Mouse (Mus musculus): ENCODE measurements at regions not wholly inside any gene's neighbourhood (a gene's known extent, or its start where the extent isn't known, plus 50 kb on each side); places are given as distances from the start of the nearest gene placed in this dataset.

GRCm38 (mm10) chr16:95886131-95886530 is 104.6 kb downstream of the Psmg1 start:
- DNase-seq (ENCODE audit: low spot score) = no peak

GRCm38 (mm10) chr16:95873297-95873696 is 117.5 kb downstream of the Psmg1 start:
- DNase-seq (ENCODE audit: low spot score) = no peak

- no peak for DNase-seq (ENCODE audit: low spot score)
Observed at GRCm38 (mm10) chr16:95872436-95872835, 118.3 kb downstream of the Psmg1 start.

GRCm38 (mm10) chr16:95870291-95870690 is 120.5 kb downstream of the Psmg1 start:
- no peak for DNase-seq (ENCODE audit: low spot score)

- no peak for DNase-seq (ENCODE audit: low spot score)
Observed at GRCm38 (mm10) chr16:95869501-95869900, 121.3 kb downstream of the Psmg1 start.

GRCm38 (mm10) chr16:95868896-95869295 is 121.9 kb downstream of the Psmg1 start:
- no peak for DNase-seq (ENCODE audit: low spot score)

- DNase-seq (ENCODE audit: low spot score) = no peak
Observed at GRCm38 (mm10) chr16:95867516-95867915, 123.2 kb downstream of the Psmg1 start.

- no peak for DNase-seq (ENCODE audit: low spot score)
Observed at GRCm38 (mm10) chr16:95866866-95867420, 123.8 kb downstream of the Psmg1 start.

GRCm38 (mm10) chr16:95865603-95866002 is 125.2 kb downstream of the Psmg1 start:
- no peak for DNase-seq (ENCODE audit: low spot score)

GRCm38 (mm10) chr16:95864646-95865045 is 126.1 kb downstream of the Psmg1 start:
- DNase-seq (ENCODE audit: low spot score) = no peak

- no peak for DNase-seq (ENCODE audit: low spot score)
Observed at GRCm38 (mm10) chr16:95864106-95864505, 126.7 kb downstream of the Psmg1 start.

GRCm38 (mm10) chr16:95863565-95863964 is 127.2 kb downstream of the Psmg1 start:
- DNase-seq (ENCODE audit: low spot score) = no peak

GRCm38 (mm10) chr16:95862621-95863020 is 128.1 kb downstream of the Psmg1 start:
- no peak for DNase-seq (ENCODE audit: low spot score)

- DNase-seq (ENCODE audit: low spot score) = peak; percentile 52
Observed at GRCm38 (mm10) chr16:95861231-95861690, 129.5 kb downstream of the Psmg1 start.

- DNase-seq (ENCODE audit: low spot score) = no peak
Observed at GRCm38 (mm10) chr16:95860810-95861209, 129.9 kb downstream of the Psmg1 start.

- no peak for DNase-seq (ENCODE audit: low spot score)
Observed at GRCm38 (mm10) chr16:95860111-95860510, 130.6 kb downstream of the Psmg1 start.

GRCm38 (mm10) chr16:95857403-95857802 is 133.4 kb downstream of the Psmg1 start:
- DNase-seq (ENCODE audit: low spot score) = no peak

GRCm38 (mm10) chr16:95855230-95855629 is 135.5 kb downstream of the Psmg1 start:
- peak; percentile 77 for DNase-seq (ENCODE audit: low spot score)

GRCm38 (mm10) chr16:95851907-95852306 is 138.9 kb downstream of the Psmg1 start:
- DNase-seq (ENCODE audit: low spot score) = no peak

- no peak for DNase-seq (ENCODE audit: low spot score)
Observed at GRCm38 (mm10) chr16:95848555-95849082, 142.1 kb downstream of the Psmg1 start.

- no peak for DNase-seq (ENCODE audit: low spot score)
Observed at GRCm38 (mm10) chr16:95847765-95848483, 142.8 kb downstream of the Psmg1 start.

- DNase-seq (ENCODE audit: low spot score) = no peak
Observed at GRCm38 (mm10) chr16:95845323-95845860, 143.5 kb downstream of the Ets2 start.

- no peak for DNase-seq (ENCODE audit: low spot score)
Observed at GRCm38 (mm10) chr16:95844691-95845090, 142.8 kb downstream of the Ets2 start.
